In the genomic region with DNA sequence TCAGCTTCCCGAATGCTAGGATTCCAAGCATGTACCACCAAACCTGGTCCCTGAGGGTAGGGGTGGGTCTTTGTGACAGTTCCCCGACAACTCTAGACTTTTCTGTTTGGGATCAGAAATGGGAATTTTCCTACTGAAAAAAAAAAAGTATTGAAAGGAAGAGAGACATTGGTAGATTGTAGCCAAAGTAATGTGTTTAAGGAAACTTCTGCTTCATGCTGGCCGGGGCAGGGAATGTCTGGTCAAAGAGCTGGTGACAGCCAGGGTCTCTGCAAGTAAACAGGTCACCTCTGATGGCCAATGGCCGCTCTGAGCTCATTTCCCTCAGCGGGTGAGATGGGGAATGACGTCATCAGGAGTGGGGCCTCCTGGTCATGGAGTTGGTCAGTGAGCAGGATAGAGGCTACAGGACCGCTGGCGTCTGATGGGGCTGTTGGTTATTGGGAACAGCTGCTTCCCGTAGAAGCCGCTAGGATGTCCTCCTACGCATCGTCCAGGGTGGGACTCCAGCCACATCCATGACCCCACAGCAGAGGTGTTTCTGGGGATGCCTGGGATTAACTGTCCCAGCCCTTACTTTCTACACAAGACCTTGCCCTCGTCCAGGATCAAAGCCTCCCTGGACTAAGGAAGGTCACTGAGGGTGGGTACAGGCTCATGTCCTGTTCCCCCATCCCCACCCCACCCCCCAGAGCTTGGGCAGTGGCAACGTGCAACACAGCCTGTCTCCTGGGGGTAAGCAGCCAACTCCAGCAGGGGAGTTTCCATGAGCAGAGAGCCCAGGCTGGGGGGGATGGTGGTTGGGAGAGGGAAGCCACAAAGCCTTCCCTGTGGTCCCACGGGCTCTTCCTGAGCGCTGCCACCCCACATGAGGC, we compare ENCODE assay signal across 14 mouse cellular contexts. TPM values are rescaled to one million over a fixed set of nuclear protein-coding genes. Genes with fewer than 3 reads are reported as not detected.
DNase-seq lines count a peak whose midpoint lies in the region; ATAC-seq and TF ChIP-seq lines count a peak whose summit lies in the region.
"Had no signal": no experiment of that assay in that cellular context is flagged by ENCODE, and none has a peak within 500 bp of the region (broad histone marks: within the 10 kb centered on the region; RNA-seq: fewer than 3 reads in every experiment).

No protein-coding gene starts in this region.

- peak; percentile 53 for ATAC-seq in kidney, postnatal 0 days (replicated peaks; ENCODE audit: low FRiP score, low read depth)
- no peak for ATAC-seq in intestine, embryonic 16.5 days
- ATAC-seq: liver, embryonic 12.5 days had no signal

- no peak overlapping the region for H3K9ac ChIP-seq in kidney, postnatal 0 days (ENCODE audit: low read depth, low read length)
- no peak overlapping the region for H3K9ac ChIP-seq in intestine, embryonic 16.5 days (ENCODE audit: low read depth, low read length)
- H3K9ac ChIP-seq: hindbrain, embryonic 15.5 days; liver, embryonic 12.5 days had no signal

- H3K36me3 ChIP-seq in kidney, postnatal 0 days (ENCODE audit: insufficient read depth, low read length), result no peaks in the 10 kb centered on the region
- H3K36me3 ChIP-seq in kidney, adult 2 months (ENCODE audit: control insufficient read depth, insufficient read depth, low read length), result no peaks in the 10 kb centered on the region
- H3K36me3 ChIP-seq in intestine, embryonic 16.5 days (ENCODE audit: control insufficient read depth, insufficient read depth, low read length), result no peaks in the 10 kb centered on the region
- H3K36me3 ChIP-seq: embryonic facial prominence, embryonic 10.5 days; hindbrain, embryonic 15.5 days; liver, embryonic 12.5 days had no signal

- intact Hi-C loops in left cerebral cortex, adult 2 months (cut with DNase I), result no loop called here

- WGBS in kidney, postnatal 0 days, result 46% methylated on average over 16 of the region's 16 CpGs
- 62% methylated on average over 16 of the region's 16 CpGs for WGBS in kidney, adult 2 months
- 76% methylated on average over 16 of the region's 16 CpGs for WGBS in intestine, embryonic 16.5 days

- no peak overlapping the region for H3K4me2 ChIP-seq in kidney, postnatal 0 days (ENCODE audit: low read length)
- H3K4me2 ChIP-seq in intestine, embryonic 16.5 days (ENCODE audit: low read depth, low read length), result no peak overlapping the region
- H3K4me2 ChIP-seq: hindbrain, embryonic 15.5 days; liver, embryonic 12.5 days had no signal

- peaks cover 24% of the 10 kb centered on the region for H3K4me1 ChIP-seq in kidney, postnatal 0 days (replicated peaks; ENCODE audit: insufficient read depth, low read length)
- peaks cover 12% of the 10 kb centered on the region for H3K4me1 ChIP-seq in kidney, adult 2 months (ENCODE audit: control insufficient read depth, insufficient read depth, low read length)
- H3K4me1 ChIP-seq in intestine, embryonic 16.5 days (ENCODE audit: control insufficient read depth, insufficient read depth, low read length), result peaks cover 16% of the 10 kb centered on the region
- H3K4me1 ChIP-seq: hindbrain, embryonic 15.5 days had no signal

- no peak for TF ChIP-seq CTCF in kidney, postnatal 0 days (IDR thresholded peaks at IDR 0.05; ENCODE audit: low read depth)
- TF ChIP-seq CTCF in kidney, adult 2 months (conservative IDR thresholded peaks at IDR 0.05; ENCODE audit: insufficient read depth, insufficient read length, low read depth, low read length), result no peak
- TF ChIP-seq CTCF in left cerebral cortex, adult 2 months (IDR thresholded peaks at IDR 0.05), result no peak

- no peak for TF ChIP-seq POLR2A in kidney, adult 2 months (IDR thresholded peaks at IDR 0.05; ENCODE audit: low read depth, low read length)

- no peaks in the 10 kb centered on the region for H3K27me3 ChIP-seq in kidney, postnatal 0 days (ENCODE audit: insufficient read depth, low read length)
- no peaks in the 10 kb centered on the region for H3K27me3 ChIP-seq in kidney, adult 2 months (replicated peaks; ENCODE audit: control insufficient read depth, insufficient read depth, low read length)
- no peaks in the 10 kb centered on the region for H3K27me3 ChIP-seq in intestine, embryonic 16.5 days (replicated peaks; ENCODE audit: control insufficient read depth, insufficient read depth, low read length)
- H3K27me3 ChIP-seq: hindbrain, embryonic 15.5 days had no signal

- no peaks in the 10 kb centered on the region for H3K9me3 ChIP-seq in kidney, postnatal 0 days (replicated peaks; ENCODE audit: low read length)
- no peaks in the 10 kb centered on the region for H3K9me3 ChIP-seq in intestine, embryonic 16.5 days (ENCODE audit: control insufficient read depth, low read length)
- H3K9me3 ChIP-seq: embryonic facial prominence, embryonic 10.5 days; hindbrain, embryonic 15.5 days; liver, embryonic 12.5 days; megakaryocyte, embryonic 14.5 days had no signal

- DNase-seq in kidney, postnatal 0 days (ENCODE audit: low spot score), result peak; percentile 76
- DNase-seq in kidney, adult 2 months, result no peak
- peak; percentile 47 to 53 for DNase-seq in heart, adult 18-20 months
- peak; percentile 46 to 53 for DNase-seq in heart, adult 9 months (ENCODE audit: low spot score in 2 of 2)
- DNase-seq in heart, postnatal 4 days, result peak; percentile 67
- no peak for DNase-seq in left cerebral cortex, adult 2 months (ENCODE audit: extremely low spot score in 1 of 2, low spot score in 2 of 2)
- DNase-seq in thymus, adult 18-20 months, result no peak
- DNase-seq: cerebellum, postnatal 14 days; right cerebral cortex, postnatal 4 days had no signal

- peak overlapping the region; percentile 31 for H3K27ac ChIP-seq in kidney, postnatal 0 days
- H3K27ac ChIP-seq in kidney, adult 2 months (ENCODE audit: insufficient read depth, low read depth, low read length), result no peak overlapping the region
- no peak overlapping the region for H3K27ac ChIP-seq in left cerebral cortex, adult 2 months
- H3K27ac ChIP-seq in intestine, embryonic 16.5 days (ENCODE audit: low read length), result no peak overlapping the region
- H3K27ac ChIP-seq: hindbrain, embryonic 15.5 days; liver, embryonic 12.5 days had no signal

- no peak overlapping the region for H3K4me3 ChIP-seq in kidney, postnatal 0 days (replicated peaks; ENCODE audit: low read depth, low read length)
- no peak overlapping the region for H3K4me3 ChIP-seq in kidney, adult 2 months (ENCODE audit: insufficient read depth, low read depth, low read length)
- no peak overlapping the region for H3K4me3 ChIP-seq in left cerebral cortex, adult 2 months
- no peak overlapping the region for H3K4me3 ChIP-seq in intestine, embryonic 16.5 days (ENCODE audit: low read length)
- H3K4me3 ChIP-seq: embryonic facial prominence, embryonic 10.5 days; hindbrain, embryonic 15.5 days; liver, embryonic 12.5 days; megakaryocyte, embryonic 14.5 days had no signal

RNA-seq across cellular contexts. Expression of a gene that starts 17.2 kb away (rescaled TPM):
- 0.33 and 0.51 TPM in 2 replicates for polyA plus RNA-seq in kidney, postnatal 0 days (2015; fragmentation: Nextera tagmentation; extraction: Ambion mirVana)
- 1.1 and 1.4 TPM in 2 replicates for polyA plus RNA-seq in kidney, adult 2 months (2012; rRNA removed)
- total RNA-seq in heart, adult 18-20 months (2021), result 1 to 10 TPM; 2.8 to 3.3 TPM
- total RNA-seq in heart, postnatal 4 days (2021), result 1 to 10 TPM; 1.4 to 1.5 TPM
- total RNA-seq in left cerebral cortex, adult 2 months (2021), result under 1 TPM in 1 of 2 experiments, not detected in 1; 0.21 TPM
- polyA plus RNA-seq in intestine, embryonic 16.5 days (2015; fragmentation: Nextera tagmentation; extraction: Ambion mirVana), result 1.7 and 2.0 TPM in 2 replicates

RNA-seq across cellular contexts. Expression of a gene that starts 46.3 kb away (rescaled TPM):
- 59.5 and 62.3 TPM in 2 replicates for polyA plus RNA-seq in kidney, postnatal 0 days (2015; fragmentation: Nextera tagmentation; extraction: Ambion mirVana)
- polyA plus RNA-seq in kidney, adult 2 months (2012; rRNA removed), result 24.4 and 25.8 TPM in 2 replicates
- total RNA-seq in heart, adult 18-20 months (2021), result 100 to 1,000 TPM; 117 to 125 TPM
- total RNA-seq in heart, postnatal 4 days (2021), result 10 to 100 TPM; 50.7 to 53.1 TPM
- total RNA-seq in left cerebral cortex, adult 2 months (2021), result 10 to 100 TPM; 29.6 to 34.5 TPM
- polyA plus RNA-seq in intestine, embryonic 16.5 days (2015; fragmentation: Nextera tagmentation; extraction: Ambion mirVana), result 46.6 and 49.7 TPM in 2 replicates

RNA-seq across cellular contexts. Expression of a gene that starts 52.6 kb away (rescaled TPM):
- 8.4 and 8.6 TPM in 2 replicates for polyA plus RNA-seq in kidney, postnatal 0 days (2015; fragmentation: Nextera tagmentation; extraction: Ambion mirVana)
- 11.0 and 11.9 TPM in 2 replicates for polyA plus RNA-seq in kidney, adult 2 months (2012; rRNA removed)
- 1 to 10 TPM; 2.3 to 2.9 TPM for total RNA-seq in heart, adult 18-20 months (2021)
- total RNA-seq in heart, postnatal 4 days (2021), result 1 to 10 TPM; 3.7 to 3.8 TPM
- total RNA-seq in left cerebral cortex, adult 2 months (2021), result 1 to 10 TPM; 3.6 to 4.0 TPM
- polyA plus RNA-seq in intestine, embryonic 16.5 days (2015; fragmentation: Nextera tagmentation; extraction: Ambion mirVana), result 10.8 and 11.0 TPM in 2 replicates

Comparison
In these comparisons a context has a peak if more than half of its experiments do, and no peak if none do; other contexts are left out.
1. DNase-seq: peak in kidney, postnatal 0 days (single experiment), heart, adult 18-20 months (2 of 2), heart, adult 9 months (2 of 2) and heart, postnatal 4 days (single experiment); none in kidney, adult 2 months (single experiment), left cerebral cortex, adult 2 months (0 of 2) and thymus, adult 18-20 months (0 of 2).